Mouse (Mus musculus): ENCODE measurements at regions not wholly inside any gene's neighbourhood (a gene's known extent, or its start where the extent isn't known, plus 50 kb on each side); places are given as distances from the start of the nearest gene placed in this dataset.

- TF ChIP-seq CTCF (IDR thresholded peaks at IDR 0.05; ENCODE audit: low read depth) (no peak), EP300 (IDR thresholded peaks at IDR 0.05; ENCODE audit: low read depth) (no peak)
Measured at GRCm38 (mm10) chr13:37654651-37655050, 123.5 kb upstream of the Rreb1 start.

Data from liver, embryonic 14.5 days (tissue).